Mouse (Mus musculus): ENCODE measurements around the gene Rcor2. TPM values are rescaled to one million over a fixed set of nuclear protein-coding genes. Genes with fewer than 3 reads are reported as not detected.

Gene Rcor2
- polyA plus RNA-seq (2011; ENCODE audit: insufficient read depth, insufficient read length, low replicate concordance, missing spikeins): 4.4 and 19.6 TPM in 2 replicates

DNA sequence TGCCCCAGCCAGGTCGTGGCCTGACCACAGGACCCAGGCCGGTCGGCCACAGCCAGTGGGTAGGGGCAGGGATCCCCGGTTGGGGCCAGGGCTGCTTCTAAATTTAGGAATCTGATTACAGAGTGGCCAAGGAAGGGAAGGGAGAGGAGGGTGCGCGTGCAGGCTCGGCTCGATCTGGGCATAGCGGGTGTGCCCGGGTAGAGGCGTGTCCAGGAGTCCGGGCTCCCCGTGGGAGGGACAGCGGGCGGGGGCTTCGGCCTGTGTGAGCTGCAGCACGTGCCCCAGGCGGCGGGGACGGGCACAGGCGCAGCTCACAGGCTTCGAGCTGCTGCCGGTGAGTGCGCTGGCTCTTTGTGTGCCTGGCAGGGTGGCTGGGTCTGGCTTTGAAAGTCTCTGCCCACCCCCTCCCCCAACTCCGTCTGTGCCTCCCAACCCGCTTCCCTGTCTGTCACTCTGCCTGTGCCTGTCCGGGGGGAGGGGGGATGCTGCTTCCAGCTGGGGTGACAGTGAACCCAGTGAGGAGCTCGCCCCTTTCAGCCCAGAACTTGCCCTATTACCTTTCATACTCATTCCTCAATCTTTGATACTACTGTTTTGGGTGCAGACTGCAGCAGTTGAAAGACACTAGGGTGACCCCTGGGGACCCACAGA is at the start of gene Rcor2:
Gene Rcor2, plus strand, starts transcription at position 235 of the 651 bp plus-strand sequence.
- H3K4me3 ChIP-seq (replicated peaks; ENCODE audit: control insufficient read depth, low read depth, low read length): peak within 1 kb of the TSS; percentile 53
- TF ChIP-seq CTCF (IDR thresholded peaks at IDR 0.05; ENCODE audit: control insufficient read depth, insufficient read depth, low read length) (no peak), POLR2A (IDR thresholded peaks at IDR 0.05; ENCODE audit: borderline replicate concordance, control insufficient read depth, low read depth, low read length) (no peak)
- under 1% methylated on average over 28 of the region's 28 CpGs for WGBS
- peak within 1 kb of the TSS; percentile 54; the same call in 1 of the 2 replicates for H3K27ac ChIP-seq (ENCODE audit: control insufficient read depth, insufficient read depth, low read depth, low read length, poor library complexity)
- H3K4me1 ChIP-seq (ENCODE audit: control insufficient read depth, insufficient read depth, low read length): no peaks in the 10 kb centered on the region

DNA sequence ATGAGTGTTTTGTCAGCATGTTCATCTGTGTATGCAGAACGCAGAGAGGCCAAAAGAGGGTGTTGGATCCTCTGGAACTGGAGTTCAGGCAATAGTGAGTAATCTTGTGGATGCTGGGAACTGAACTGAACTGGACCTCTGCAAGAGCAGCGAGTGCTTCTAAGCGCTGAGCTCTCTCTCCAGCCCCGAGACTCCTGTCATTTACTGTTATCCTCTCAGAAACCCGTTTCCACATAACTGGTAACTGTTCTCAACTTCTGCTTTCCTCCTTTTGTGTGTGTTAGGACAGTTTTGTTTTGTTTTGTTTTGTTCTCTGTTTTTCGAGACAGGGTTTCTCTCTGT is 49.2 kb upstream of the Rcor2 start:
- Histone ChIP-seq H3K27ac (ENCODE audit: control insufficient read depth, insufficient read depth, low read depth, low read length, poor library complexity) (0 out of 2 replicates have a peak overlapping the region, but pooled peaks have one; percentile 36), H3K4me1 (ENCODE audit: control insufficient read depth, insufficient read depth, low read length) (peaks cover 2% of the 10 kb centered on the region; the same call in 1 of the 2 replicates), H3K4me3 (replicated peaks; ENCODE audit: control insufficient read depth, low read depth, low read length) (peak overlapping the region; percentile 76)
- TF ChIP-seq POLR2A (IDR thresholded peaks at IDR 0.05; ENCODE audit: borderline replicate concordance, control insufficient read depth, low read depth, low read length) (no peak), CTCF (IDR thresholded peaks at IDR 0.05; ENCODE audit: control insufficient read depth, insufficient read depth, low read length) (no peak)
- 0% methylated on average over 6 of the region's 6 CpGs for WGBS

GRCm38 (mm10) chr19:7218753-7219152 is 48.4 kb upstream of the Rcor2 start:
- H3K4me1 ChIP-seq (ENCODE audit: control insufficient read depth, insufficient read depth, low read length): peaks cover 2% of the 10 kb centered on the region; the same call in 1 of the 2 replicates
- 91% methylated on average over 5 of the region's 5 CpGs for WGBS
- no peak for TF ChIP-seq POLR2A (IDR thresholded peaks at IDR 0.05; ENCODE audit: borderline replicate concordance, control insufficient read depth, low read depth, low read length)
- no peak for TF ChIP-seq CTCF (IDR thresholded peaks at IDR 0.05; ENCODE audit: control insufficient read depth, insufficient read depth, low read length)
- H3K4me3 ChIP-seq (replicated peaks; ENCODE audit: control insufficient read depth, low read depth, low read length): no peak overlapping the region
- no peak overlapping the region for H3K27ac ChIP-seq (ENCODE audit: control insufficient read depth, insufficient read depth, low read depth, low read length, poor library complexity)

- 80% methylated on average over 6 of the region's 6 CpGs for WGBS
- no peak overlapping the region for H3K4me3 ChIP-seq (replicated peaks; ENCODE audit: control insufficient read depth, low read depth, low read length)
- H3K27ac ChIP-seq (ENCODE audit: control insufficient read depth, insufficient read depth, low read depth, low read length, poor library complexity): no peak overlapping the region
- peaks cover 7% of the 10 kb centered on the region for H3K4me1 ChIP-seq (ENCODE audit: control insufficient read depth, insufficient read depth, low read length)
- TF ChIP-seq CTCF (IDR thresholded peaks at IDR 0.05; ENCODE audit: control insufficient read depth, insufficient read depth, low read length) (no peak), POLR2A (IDR thresholded peaks at IDR 0.05; ENCODE audit: borderline replicate concordance, control insufficient read depth, low read depth, low read length) (no peak)
Observed at GRCm38 (mm10) chr19:7222196-7222595, 44.9 kb upstream of the Rcor2 start.

DNA sequence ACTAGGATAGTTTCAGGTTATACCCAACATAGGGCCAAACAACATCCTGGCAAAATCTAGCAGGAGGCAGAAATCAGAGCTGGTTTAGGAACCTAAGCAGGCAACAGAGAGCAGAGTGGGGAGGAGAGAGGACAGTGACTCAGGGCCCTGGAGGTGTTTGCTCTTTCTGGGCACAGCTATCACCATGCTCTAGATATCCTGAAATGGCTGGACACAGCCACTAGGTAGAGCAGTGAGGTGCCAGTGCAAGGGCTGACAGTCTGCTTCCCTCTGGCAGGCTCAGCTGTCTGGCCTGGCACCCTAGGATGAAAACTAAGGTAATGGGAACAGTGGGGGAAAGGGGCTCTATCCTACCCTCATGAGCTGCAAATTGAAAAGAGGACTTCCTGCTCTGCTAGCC is 43.6 kb upstream of the Rcor2 start:
- Histone ChIP-seq H3K4me3 (replicated peaks; ENCODE audit: control insufficient read depth, low read depth, low read length) (no peak overlapping the region), H3K27ac (ENCODE audit: control insufficient read depth, insufficient read depth, low read depth, low read length, poor library complexity) (no peak overlapping the region), H3K4me1 (ENCODE audit: control insufficient read depth, insufficient read depth, low read length) (peaks cover 6% of the 10 kb centered on the region)
- no peak for TF ChIP-seq POLR2A (IDR thresholded peaks at IDR 0.05; ENCODE audit: borderline replicate concordance, control insufficient read depth, low read depth, low read length)
- no peak for TF ChIP-seq CTCF (IDR thresholded peaks at IDR 0.05; ENCODE audit: control insufficient read depth, insufficient read depth, low read length)

GRCm38 (mm10) chr19:7224253-7224652 is 42.9 kb upstream of the Rcor2 start:
- 89% methylated on average over 3 of the region's 3 CpGs for WGBS
- TF ChIP-seq CTCF (IDR thresholded peaks at IDR 0.05; ENCODE audit: control insufficient read depth, insufficient read depth, low read length) (no peak), POLR2A (IDR thresholded peaks at IDR 0.05; ENCODE audit: borderline replicate concordance, control insufficient read depth, low read depth, low read length) (no peak)
- Histone ChIP-seq H3K4me3 (replicated peaks; ENCODE audit: control insufficient read depth, low read depth, low read length) (no peak overlapping the region), H3K27ac (ENCODE audit: control insufficient read depth, insufficient read depth, low read depth, low read length, poor library complexity) (no peak overlapping the region), H3K4me1 (ENCODE audit: control insufficient read depth, insufficient read depth, low read length) (peaks cover 6% of the 10 kb centered on the region)

DNA sequence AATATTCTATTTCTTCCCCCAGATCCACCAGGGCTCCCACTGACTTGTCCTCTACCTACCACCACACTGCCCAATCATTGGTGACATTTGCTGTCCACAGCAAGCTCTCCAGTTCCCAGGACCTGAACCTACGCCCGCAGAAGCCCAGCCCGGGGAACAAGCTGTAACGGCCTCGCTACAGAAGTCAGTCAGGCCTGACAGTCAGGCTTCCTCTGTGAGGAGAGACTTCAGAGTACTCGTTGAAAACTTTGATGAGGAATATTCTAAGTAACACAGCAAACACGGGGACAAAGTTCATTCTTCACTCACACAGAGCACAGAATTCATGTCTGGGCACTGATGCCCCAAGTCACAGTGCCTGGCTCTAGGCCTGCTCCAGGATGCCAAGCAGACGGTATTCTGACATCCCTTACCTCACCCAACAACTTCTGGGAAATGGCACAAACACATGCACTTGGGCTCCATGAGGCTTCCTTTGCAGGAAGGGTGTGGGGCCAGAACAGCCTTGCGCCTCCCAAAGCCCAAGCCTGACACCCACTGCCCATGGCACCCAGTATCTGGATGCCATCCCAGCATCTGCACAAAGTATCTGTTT is 41.9 kb upstream of the Rcor2 start:
- 74% methylated on average over 9 of the region's 9 CpGs for WGBS
- Histone ChIP-seq H3K4me3 (replicated peaks; ENCODE audit: control insufficient read depth, low read depth, low read length) (no peak overlapping the region), H3K4me1 (ENCODE audit: control insufficient read depth, insufficient read depth, low read length) (peaks cover 6% of the 10 kb centered on the region), H3K27ac (ENCODE audit: control insufficient read depth, insufficient read depth, low read depth, low read length, poor library complexity) (no peak overlapping the region)
- no peak for TF ChIP-seq CTCF (IDR thresholded peaks at IDR 0.05; ENCODE audit: control insufficient read depth, insufficient read depth, low read length)
- no peak for TF ChIP-seq POLR2A (IDR thresholded peaks at IDR 0.05; ENCODE audit: borderline replicate concordance, control insufficient read depth, low read depth, low read length)

DNA sequence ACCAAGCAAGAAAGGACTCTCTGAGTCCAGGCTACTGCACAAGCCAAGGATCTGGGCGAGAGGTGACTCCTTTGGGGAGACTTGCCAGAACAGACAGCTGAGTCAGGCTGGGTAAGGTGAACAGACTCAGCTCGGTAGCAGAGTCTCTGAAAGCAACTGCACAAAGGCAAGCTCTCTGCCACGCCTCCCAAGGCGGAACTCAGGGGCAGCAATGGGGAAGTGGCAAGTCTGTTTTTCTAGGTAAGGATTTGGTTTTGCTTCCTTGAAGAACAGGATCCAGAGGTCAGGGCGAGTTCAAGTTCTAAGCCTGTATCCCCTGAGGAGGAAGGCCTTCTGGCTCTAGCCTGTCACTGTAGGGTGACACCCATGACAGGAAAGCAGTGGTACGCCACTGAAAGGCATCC is 40.6 kb upstream of the Rcor2 start:
- H3K4me1 ChIP-seq (ENCODE audit: control insufficient read depth, insufficient read depth, low read length): peaks cover 6% of the 10 kb centered on the region
- no peak for TF ChIP-seq POLR2A (IDR thresholded peaks at IDR 0.05; ENCODE audit: borderline replicate concordance, control insufficient read depth, low read depth, low read length)
- no peak for TF ChIP-seq CTCF (IDR thresholded peaks at IDR 0.05; ENCODE audit: control insufficient read depth, insufficient read depth, low read length)
- H3K4me3 ChIP-seq (replicated peaks; ENCODE audit: control insufficient read depth, low read depth, low read length): peak overlapping the region; percentile 8
- WGBS: 25% methylated on average over 6 of the region's 6 CpGs
- peak overlapping the region; percentile 85 for H3K27ac ChIP-seq (ENCODE audit: control insufficient read depth, insufficient read depth, low read depth, low read length, poor library complexity)

Data from bone marrow, adult 2 months (tissue).